Mouse (Mus musculus): ENCODE data around the gene Ric8a.

DNA sequence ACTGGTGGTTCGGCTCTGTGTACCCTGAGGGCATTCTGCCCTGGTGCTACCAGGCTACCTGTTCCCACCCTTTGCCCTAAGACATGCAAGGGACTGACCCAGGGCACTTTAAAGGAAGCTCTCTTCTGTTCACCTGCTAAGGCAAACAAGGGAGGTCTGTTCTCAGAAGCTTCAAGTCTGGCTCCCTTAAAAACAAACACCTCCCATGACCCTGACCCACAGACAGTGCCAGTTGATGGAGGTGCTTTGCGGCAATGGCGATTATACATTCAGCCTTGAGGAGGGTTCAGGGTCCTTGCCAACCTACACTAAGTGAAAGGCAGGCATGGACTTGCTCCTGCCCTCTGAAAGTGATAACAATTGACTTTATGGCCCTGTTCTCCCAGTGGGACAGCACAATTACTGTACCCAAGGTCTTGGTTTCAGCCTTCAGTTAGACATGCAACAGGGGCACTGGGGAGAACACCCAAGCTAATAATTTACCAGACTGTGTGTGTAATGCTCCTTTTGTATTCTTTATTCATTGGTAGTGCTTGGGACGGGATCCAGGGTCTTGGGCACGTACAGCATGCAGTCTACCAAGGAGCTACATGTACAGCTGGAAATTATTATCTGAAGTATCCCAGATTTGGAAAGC lies 56.2 kb downstream of the Ric8a start:
- TF ChIP-seq CTCF (IDR thresholded peaks at IDR 0.05; ENCODE audit: low read depth, low read length) (no peak), POLR2A (IDR thresholded peaks at IDR 0.05; ENCODE audit: borderline replicate concordance, low read depth, low read length) (no peak)
